Comparison of ENCODE assay signal across 9 mouse cellular contexts in the genomic region with DNA sequence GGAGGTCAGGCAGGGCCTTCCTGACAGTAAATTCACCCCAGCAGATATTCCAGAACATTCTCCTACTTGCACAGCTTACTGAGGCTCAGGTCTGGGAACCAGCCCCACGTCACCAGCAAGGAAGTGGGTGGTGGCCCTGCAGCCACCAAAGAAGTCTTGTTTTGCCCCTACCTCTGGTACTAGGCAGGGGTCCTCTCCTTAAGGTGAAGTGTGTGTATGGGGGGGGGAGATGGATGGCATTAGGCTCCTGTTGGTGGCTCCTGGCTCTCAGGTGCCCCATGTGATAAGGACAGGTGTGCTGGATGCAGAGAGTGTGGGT. TPM values are rescaled to one million over a fixed set of nuclear protein-coding genes. Genes with fewer than 3 reads are reported as not detected.
DNase-seq lines count a peak whose midpoint lies in the region; ATAC-seq and TF ChIP-seq lines count a peak whose summit lies in the region.
"Had no signal": no experiment of that assay in that cellular context is flagged by ENCODE, and none has a peak within 500 bp of the region (broad histone marks: within the 10 kb centered on the region; RNA-seq: fewer than 3 reads in every experiment).

No protein-coding gene starts in this region.

- no peak for DNase-seq in forebrain, embryonic 11.5 days (ENCODE audit: low spot score)
- no peak for DNase-seq in forebrain, embryonic 10.5 days (ENCODE audit: extremely low spot score, low spot score)
- DNase-seq in kidney, postnatal 0 days (ENCODE audit: low spot score), result no peak
- DNase-seq in kidney, postnatal 25 days, result no peak
- DNase-seq in retina, embryonic 14.5 days (ENCODE audit: low spot score), result no peak
- no peak for DNase-seq in spleen, postnatal 4 days (ENCODE audit: low spot score in 2 of 2)

- 62% methylated on average over 1 of the region's 1 CpGs for WGBS in forebrain, embryonic 11.5 days
- WGBS in forebrain, embryonic 10.5 days, result 66% methylated on average over 1 of the region's 1 CpGs
- WGBS in kidney, postnatal 0 days, result 28% methylated on average over 1 of the region's 1 CpGs
- 71% methylated on average over 1 of the region's 1 CpGs for WGBS in forebrain, embryonic 12.5 days
- WGBS in macrophage (ENCODE audit: missing documents), result 62% methylated on average over 1 of the region's 1 CpGs

- H3K4me1 ChIP-seq in forebrain, embryonic 11.5 days (replicated peaks; ENCODE audit: control insufficient read depth, insufficient read depth, low read length), result no peaks in the 10 kb centered on the region; the same call in 1 of the 2 replicates
- H3K4me1 ChIP-seq in forebrain, embryonic 10.5 days, result peaks cover 49% of the 10 kb centered on the region
- peaks cover 13% of the 10 kb centered on the region; the same call in 1 of the 2 replicates for H3K4me1 ChIP-seq in kidney, postnatal 0 days (replicated peaks; ENCODE audit: insufficient read depth, low read length)
- H3K4me1 ChIP-seq in forebrain, embryonic 12.5 days, result peaks cover 17% of the 10 kb centered on the region

- H3K27me3 ChIP-seq in forebrain, embryonic 11.5 days (ENCODE audit: control insufficient read depth, insufficient read depth, low read length), result peaks cover 3% of the 10 kb centered on the region; the same call in 1 of the 2 replicates
- H3K27me3 ChIP-seq in forebrain, embryonic 10.5 days (ENCODE audit: poor library complexity, severe bottlenecking), result peaks cover 55% of the 10 kb centered on the region
- no peaks in the 10 kb centered on the region for H3K27me3 ChIP-seq in kidney, postnatal 0 days (ENCODE audit: insufficient read depth, low read length)
- peaks cover 39% of the 10 kb centered on the region for H3K27me3 ChIP-seq in forebrain, embryonic 12.5 days
- H3K27me3 ChIP-seq: Patski had no signal

- H3K4me3 ChIP-seq in forebrain, embryonic 11.5 days (ENCODE audit: low read depth, low read length), result no peak overlapping the region
- no peak overlapping the region for H3K4me3 ChIP-seq in forebrain, embryonic 10.5 days
- H3K4me3 ChIP-seq in kidney, postnatal 0 days (replicated peaks; ENCODE audit: low read depth, low read length), result no peak overlapping the region
- no peak overlapping the region for H3K4me3 ChIP-seq in forebrain, embryonic 12.5 days (replicated peaks)
- no peak overlapping the region for H3K4me3 ChIP-seq in macrophage (ENCODE audit: inconsistent target)

- TF ChIP-seq CTCF in kidney, postnatal 0 days (IDR thresholded peaks at IDR 0.05; ENCODE audit: low read depth), result no peak

- ATAC-seq in forebrain, embryonic 11.5 days (replicated peaks; ENCODE audit: low FRiP score), result peak; percentile 14; the same call in 1 of the 2 replicates
- ATAC-seq in kidney, postnatal 0 days (replicated peaks; ENCODE audit: low FRiP score, low read depth), result peak; percentile 44
- peak; percentile 45; the same call in 1 of the 2 replicates for ATAC-seq in forebrain, embryonic 12.5 days (ENCODE audit: low FRiP score)

- H3K9ac ChIP-seq in forebrain, embryonic 11.5 days (ENCODE audit: low read length), result no peak overlapping the region
- no peak overlapping the region for H3K9ac ChIP-seq in kidney, postnatal 0 days (ENCODE audit: low read depth, low read length)
- no peak overlapping the region for H3K9ac ChIP-seq in forebrain, embryonic 12.5 days

- no peaks in the 10 kb centered on the region for H3K36me3 ChIP-seq in forebrain, embryonic 11.5 days (ENCODE audit: control insufficient read depth, insufficient read depth, low read length)
- H3K36me3 ChIP-seq in forebrain, embryonic 10.5 days (replicated peaks), result no peaks in the 10 kb centered on the region
- H3K36me3 ChIP-seq in kidney, postnatal 0 days (ENCODE audit: insufficient read depth, low read length), result no peaks in the 10 kb centered on the region
- no peaks in the 10 kb centered on the region for H3K36me3 ChIP-seq in forebrain, embryonic 12.5 days (replicated peaks)
- peaks cover 35% of the 10 kb centered on the region for H3K36me3 ChIP-seq in macrophage (ENCODE audit: inconsistent target)

- no peak overlapping the region for H3K27ac ChIP-seq in forebrain, embryonic 11.5 days (ENCODE audit: low read depth, low read length)
- H3K27ac ChIP-seq in forebrain, embryonic 10.5 days, result no peak overlapping the region
- no peak overlapping the region for H3K27ac ChIP-seq in kidney, postnatal 0 days
- no peak overlapping the region for H3K27ac ChIP-seq in forebrain, embryonic 12.5 days
- H3K27ac ChIP-seq in macrophage, result 0 out of 2 replicates have a peak overlapping the region, but pooled peaks have one; percentile 8

- H3K9me3 ChIP-seq in forebrain, embryonic 11.5 days (ENCODE audit: control insufficient read depth, low read length), result no peaks in the 10 kb centered on the region
- H3K9me3 ChIP-seq in forebrain, embryonic 10.5 days, result no peaks in the 10 kb centered on the region
- no peaks in the 10 kb centered on the region for H3K9me3 ChIP-seq in kidney, postnatal 0 days (replicated peaks; ENCODE audit: low read length)
- H3K9me3 ChIP-seq in forebrain, embryonic 12.5 days, result no peaks in the 10 kb centered on the region

- no peak overlapping the region for H3K4me2 ChIP-seq in forebrain, embryonic 11.5 days (ENCODE audit: low read depth, low read length, severe bottlenecking)
- peak overlapping the region; percentile 8; the same call in 1 of the 2 replicates for H3K4me2 ChIP-seq in kidney, postnatal 0 days (ENCODE audit: low read length)
- H3K4me2 ChIP-seq in forebrain, embryonic 12.5 days, result no peak overlapping the region

- peaks cover 27% of the 10 kb centered on the region for H3K79me2 ChIP-seq in macrophage (ENCODE audit: inconsistent target)

RNA-seq across cellular contexts. Expression of a gene that starts 5.6 kb away (rescaled TPM):
- polyA plus RNA-seq in forebrain, embryonic 11.5 days (2014; fragmentation: Nextera tagmentation; extraction: Ambion mirVana), result 15.3 and 18.3 TPM in 2 replicates
- 15.5 and 19.1 TPM in 2 replicates for polyA plus RNA-seq in forebrain, embryonic 10.5 days (2016; fragmentation: Nextera tagmentation; extraction: Ambion mirVana)
- polyA plus RNA-seq in kidney, postnatal 0 days (2015; fragmentation: Nextera tagmentation; extraction: Ambion mirVana), result 0.61 and 0.79 TPM in 2 replicates
- 14.6 and 15.4 TPM in 2 replicates for polyA plus RNA-seq in forebrain, embryonic 12.5 days (2016; fragmentation: Nextera tagmentation; extraction: Ambion mirVana)
- under 1 TPM in 1 of 26 experiments, not detected in 25; 0.41 TPM for total RNA-seq in macrophage (2018; cell fraction: chromatin; rRNA removed)
- total RNA-seq in macrophage (2018; cell fraction: cytosol; rRNA removed), result not detected
- total RNA-seq in macrophage (2018; cell fraction: nucleus; rRNA removed), result not detected
- polyA plus RNA-seq in macrophage (2018), result not detected in 3 replicates

RNA-seq across cellular contexts. Expression of a gene that starts 7.0 kb away (rescaled TPM):
- 0.09 TPM in 1 of 2 replicates, not detected in the other for polyA plus RNA-seq in forebrain, embryonic 11.5 days (2014; fragmentation: Nextera tagmentation; extraction: Ambion mirVana)
- 0.48 and 0.73 TPM in 2 replicates for polyA plus RNA-seq in forebrain, embryonic 10.5 days (2016; fragmentation: Nextera tagmentation; extraction: Ambion mirVana)
- 4.1 and 4.4 TPM in 2 replicates for polyA plus RNA-seq in kidney, postnatal 0 days (2015; fragmentation: Nextera tagmentation; extraction: Ambion mirVana)
- 0.13 and 0.65 TPM in 2 replicates for polyA plus RNA-seq in forebrain, embryonic 12.5 days (2016; fragmentation: Nextera tagmentation; extraction: Ambion mirVana)
- 10 to 100 TPM in 24 of 26 experiments, 1 to 10 TPM in 2; 3.0 to 62.0 (median 39.3) TPM for total RNA-seq in macrophage (2018; cell fraction: chromatin; rRNA removed)
- total RNA-seq in macrophage (2018; cell fraction: cytosol; rRNA removed), result 10 to 100 TPM in 23 of 26 experiments, 1 to 10 TPM in 3; 4.5 to 22.9 (median 16.5) TPM
- total RNA-seq in macrophage (2018; cell fraction: nucleus; rRNA removed), result 10 to 100 TPM in 23 of 26 experiments, 1 to 10 TPM in 3; 3.7 to 61.7 (median 25.9) TPM
- polyA plus RNA-seq in macrophage (2018), result 17.6 to 31.1 TPM (median 18.4 TPM) in 3 replicates

RNA-seq across cellular contexts. Expression of a gene that starts 46.2 kb away (rescaled TPM):
- polyA plus RNA-seq in forebrain, embryonic 11.5 days (2014; fragmentation: Nextera tagmentation; extraction: Ambion mirVana), result 12.0 and 13.5 TPM in 2 replicates
- polyA plus RNA-seq in forebrain, embryonic 10.5 days (2016; fragmentation: Nextera tagmentation; extraction: Ambion mirVana), result 9.2 and 10.2 TPM in 2 replicates
- polyA plus RNA-seq in kidney, postnatal 0 days (2015; fragmentation: Nextera tagmentation; extraction: Ambion mirVana), result 19.5 and 21.9 TPM in 2 replicates
- polyA plus RNA-seq in forebrain, embryonic 12.5 days (2016; fragmentation: Nextera tagmentation; extraction: Ambion mirVana), result 13.9 and 14.0 TPM in 2 replicates
- 10 to 100 TPM in 12 of 26 experiments, 1 to 10 TPM in 14; 2.2 to 30.0 (median 9.5) TPM for total RNA-seq in macrophage (2018; cell fraction: chromatin; rRNA removed)
- 10 to 100 TPM in 16 of 26 experiments, 1 to 10 TPM in 10; 3.4 to 17.0 (median 10.6) TPM for total RNA-seq in macrophage (2018; cell fraction: cytosol; rRNA removed)
- total RNA-seq in macrophage (2018; cell fraction: nucleus; rRNA removed), result 10 to 100 TPM in 9 of 26 experiments, 1 to 10 TPM in 17; 3.6 to 18.8 (median 7.4) TPM
- 9.4 to 13.4 TPM (median 12.3 TPM) in 3 replicates for polyA plus RNA-seq in macrophage (2018)
